Mouse (Mus musculus) stomach, embryonic 14.5 days (tissue): ENCODE measurements around the gene Notch2. TPM values are rescaled to one million over a fixed set of nuclear protein-coding genes. Genes with fewer than 3 reads are reported as not detected.

Experiments used
- ATAC-seq: fragments of 200-750 bp; cut with Nextera tagmentation; 2 replicates; pipeline ENCODE4 v1.8.0; 2017; ENCODE audit warnings: low read depth, moderate TSS enrichment; ENCODE audit not compliant: insufficient number of reproducible peaks, insufficient read depth, low FRiP score
- H3K27ac ChIP-seq: fragments of 300-500 bp; sonication (generic); 2 replicates; pipeline ENCODE4 v1.5.1; 2014; ENCODE audit warnings: mild to moderate bottlenecking, low read length, moderate library complexity, mixed read lengths
- H3K27me3 ChIP-seq: fragments of 300-500 bp; sonication (generic); 2 replicates; pipeline ENCODE4 v1.6.1; 2014; ENCODE audit warnings: low read length, control low read depth, mixed read lengths; ENCODE audit not compliant: control insufficient read depth, insufficient read depth
- H3K36me3 ChIP-seq: fragments of 300-500 bp; sonication (generic); 2 replicates; pipeline ENCODE4 v1.6.1; 2014; ENCODE audit warnings: mild to moderate bottlenecking, control low read depth, low read length, moderate library complexity, mixed read lengths; ENCODE audit not compliant: control insufficient read depth, insufficient read depth
- H3K4me1 ChIP-seq: fragments of 300-500 bp; sonication (generic); 2 replicates; pipeline ENCODE4 v1.6.1; 2014; ENCODE audit warnings: low read length, control low read depth, mixed read lengths; ENCODE audit not compliant: control insufficient read depth, insufficient read depth
- H3K4me2 ChIP-seq: fragments of 300-500 bp; sonication (generic); replicated peaks from 2 replicates; pipeline ENCODE4 v1.6.1; 2014; ENCODE audit warnings: low read depth, low read length, control low read depth
- H3K4me3 ChIP-seq: fragments of 300-500 bp; sonication (generic); 2 replicates; pipeline ENCODE4 v1.5.1; 2014; ENCODE audit warnings: low read depth, low read length, control low read depth
- H3K9ac ChIP-seq: fragments of 300-500 bp; sonication (generic); replicated peaks from 2 replicates; pipeline ENCODE4 v1.6.1; 2014; ENCODE audit warnings: low read depth, mild to moderate bottlenecking, control low read depth, low read length, moderate library complexity, mixed read lengths
- H3K9me3 ChIP-seq: fragments of 300-500 bp; sonication (generic); 2 replicates; pipeline ENCODE4 v1.6.1; 2016; ENCODE audit warnings: low read depth, low read length, control low read depth; ENCODE audit not compliant: control insufficient read depth
- WGBS: fragments of 180-500 bp; shearing (Covaris S2); extraction: QIAGEN DNeasy Blood & Tissue Kit; methylation state at CpG from one replicate; pipeline ENCODE4 v1.1.7; 2014; 5-methylcytosine and 5-hydroxymethylcytosine counted together
- polyA plus RNA-seq: library from polyadenylated mRNA; unstranded; fragments of >200 nt; fragmentation: Nextera tagmentation; extraction: Ambion mirVana; gene quantifications from 2 replicates; pipeline ENCODE4 v1.2.1, GENCODE M21; 2014

The Notch2 gene
- polyA plus RNA-seq, 1 experiment from 2014 or later = 36.2 TPM

GRCm38 (mm10) chr3:98093954-98094353, 80.6 kb downstream of the Notch2 start:
- Histone ChIP-seq H3K27ac (peak overlapping the region; percentile 33; the same call in 1 of the 2 replicates), H3K4me3 (no peak overlapping the region), H3K36me3 (peaks cover 20% of the 10 kb centered on the region), H3K9me3 (no peaks in the 10 kb centered on the region), H3K4me1 (peaks cover 35% of the 10 kb centered on the region), H3K27me3 (no peaks in the 10 kb centered on the region), H3K9ac (no peak overlapping the region), H3K4me2 (no peak overlapping the region)
- WGBS = 68% methylated on average over 5 of the region's 5 CpGs
- ATAC-seq = no peak

DNA sequence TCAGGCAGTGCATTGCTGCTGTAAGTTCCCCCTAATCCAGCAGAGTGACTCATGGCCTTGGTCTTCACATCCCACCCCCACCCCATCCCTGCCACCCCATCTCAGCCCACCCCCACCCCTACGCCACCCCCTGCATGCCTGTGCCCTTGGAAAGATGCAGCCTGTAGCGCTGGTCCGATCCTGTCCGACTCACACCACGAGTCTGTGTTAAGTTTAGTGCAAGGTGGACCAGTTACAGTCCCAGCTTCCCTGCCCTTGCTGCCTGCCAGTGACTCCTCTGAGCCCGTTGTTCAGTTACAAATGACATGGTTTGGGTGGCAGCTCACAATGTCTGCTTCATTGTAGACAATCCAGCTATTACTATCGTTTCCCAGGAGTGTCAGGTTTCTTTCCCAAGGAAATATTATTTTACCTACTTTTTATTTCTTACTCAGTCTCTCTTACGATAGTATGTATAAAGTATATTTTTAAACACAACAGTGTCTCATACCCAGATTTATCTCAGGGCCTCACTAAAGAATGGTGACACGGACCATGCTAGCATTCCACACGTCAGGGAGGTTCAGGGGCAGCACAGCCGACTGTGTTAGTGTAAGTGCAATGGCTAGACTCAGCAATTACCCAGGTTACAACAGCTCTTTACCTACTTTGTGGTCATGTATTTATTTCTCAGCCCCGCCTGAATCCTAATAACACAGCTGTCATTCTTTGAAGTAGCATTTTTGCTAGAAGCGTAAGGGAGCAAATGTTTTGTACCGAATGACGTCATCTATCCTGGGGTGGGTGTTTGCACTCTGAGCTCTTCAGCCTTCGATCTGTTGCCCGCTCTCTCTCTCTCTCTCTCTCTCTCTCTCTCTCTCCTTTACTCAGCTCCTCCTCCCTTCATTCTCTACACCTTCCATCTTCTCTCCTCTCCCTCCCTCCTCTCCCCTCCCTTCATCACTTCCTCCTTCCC, 81.6 kb downstream of the Notch2 start:
- Histone ChIP-seq H3K4me2 (no peak overlapping the region), H3K9me3 (no peaks in the 10 kb centered on the region), H3K27ac (peak overlapping the region; percentile 72), H3K9ac (no peak overlapping the region), H3K4me1 (peaks cover 33% of the 10 kb centered on the region), H3K4me3 (no peak overlapping the region), H3K36me3 (peaks cover 29% of the 10 kb centered on the region), H3K27me3 (no peaks in the 10 kb centered on the region)
- peak; percentile 51; the same call in 1 of the 2 replicates for ATAC-seq
- 38% methylated on average over 17 of the region's 17 CpGs for WGBS

DNA sequence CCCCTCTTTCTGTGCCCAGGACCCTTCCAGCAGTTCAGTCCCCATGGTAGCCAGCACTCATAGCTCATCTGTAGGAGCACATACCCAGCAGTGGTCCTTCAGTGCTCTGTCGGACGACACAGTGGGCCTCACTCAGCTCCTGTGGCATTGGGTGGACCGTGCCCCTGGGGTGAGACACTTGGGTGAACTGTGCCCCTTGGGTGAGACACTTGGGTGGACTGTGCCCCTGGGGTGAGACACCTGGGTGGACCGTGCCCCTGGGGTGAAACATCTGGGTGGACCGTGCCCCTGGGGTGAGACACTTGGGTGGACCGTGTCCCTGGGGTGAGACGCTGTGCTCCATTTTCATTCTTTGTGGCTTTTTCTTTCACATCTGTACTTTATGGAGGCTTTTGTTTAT, 83.7 kb downstream of the Notch2 start:
- WGBS = 95% methylated on average over 7 of the region's 7 CpGs
- Histone ChIP-seq H3K27me3 (no peaks in the 10 kb centered on the region), H3K9ac (no peak overlapping the region), H3K4me2 (no peak overlapping the region), H3K4me1 (peaks cover 29% of the 10 kb centered on the region), H3K9me3 (no peaks in the 10 kb centered on the region), H3K36me3 (peaks cover 43% of the 10 kb centered on the region), H3K4me3 (no peak overlapping the region), H3K27ac (no peak overlapping the region)
- no peak for ATAC-seq

DNA sequence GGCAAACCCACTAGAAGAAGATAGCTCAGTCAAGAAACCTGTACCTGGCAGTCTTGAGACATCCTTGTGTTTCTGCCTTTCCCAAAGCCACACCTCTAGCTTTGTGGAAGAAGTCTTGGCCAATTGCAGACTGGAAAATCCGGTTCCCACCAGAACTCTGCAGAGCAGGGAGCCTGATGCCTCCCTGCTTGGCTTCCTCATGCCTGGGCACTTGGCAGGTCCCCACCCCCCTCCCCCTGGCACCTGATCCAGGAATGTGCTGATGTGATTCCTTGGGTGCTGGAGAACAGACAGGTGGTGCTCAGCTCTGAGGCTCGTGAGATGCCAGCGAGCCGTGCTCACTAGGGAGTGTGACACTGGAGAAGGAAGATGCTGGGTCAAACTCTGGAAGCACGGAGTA, 85.3 kb downstream of the Notch2 start:
- no peak overlapping the region for H3K4me2 ChIP-seq
- peaks cover 57% of the 10 kb centered on the region for H3K36me3 ChIP-seq
- ATAC-seq = peak; percentile 48
- no peak overlapping the region for H3K4me3 ChIP-seq
- peak overlapping the region; percentile 10; the same call in 1 of the 2 replicates for H3K27ac ChIP-seq
- H3K27me3 ChIP-seq = no peaks in the 10 kb centered on the region
- peaks cover 8% of the 10 kb centered on the region; the same call in 1 of the 2 replicates for H3K9me3 ChIP-seq
- H3K4me1 ChIP-seq = peaks cover 25% of the 10 kb centered on the region
- 80% methylated on average over 5 of the region's 5 CpGs for WGBS
- no peak overlapping the region for H3K9ac ChIP-seq

DNA sequence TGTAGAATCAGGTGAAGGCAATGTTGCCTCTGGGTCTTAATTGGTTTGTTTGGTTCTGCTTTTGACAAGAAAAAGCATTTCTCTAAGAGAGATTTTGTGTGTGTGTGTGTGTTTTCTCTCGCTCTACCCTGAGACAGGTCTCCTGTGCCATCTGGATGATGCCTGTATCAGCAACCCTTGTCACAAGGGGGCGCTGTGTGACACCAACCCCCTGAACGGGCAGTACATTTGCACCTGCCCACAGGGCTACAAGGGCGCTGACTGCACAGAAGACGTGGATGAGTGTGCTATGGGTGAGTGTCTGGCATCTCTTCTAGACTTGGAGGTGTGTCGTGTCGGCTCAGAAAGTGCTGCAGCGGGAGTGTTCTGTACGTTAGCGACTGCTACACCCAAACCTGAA, 86.0 kb downstream of the Notch2 start:
- Histone ChIP-seq H3K9ac (no peak overlapping the region), H3K9me3 (peaks cover 8% of the 10 kb centered on the region; the same call in 1 of the 2 replicates), H3K4me3 (no peak overlapping the region), H3K4me2 (no peak overlapping the region), H3K27ac (no peak overlapping the region), H3K4me1 (peaks cover 19% of the 10 kb centered on the region), H3K27me3 (no peaks in the 10 kb centered on the region), H3K36me3 (peaks cover 63% of the 10 kb centered on the region)
- WGBS = 85% methylated on average over 10 of the region's 10 CpGs
- no peak for ATAC-seq

DNA sequence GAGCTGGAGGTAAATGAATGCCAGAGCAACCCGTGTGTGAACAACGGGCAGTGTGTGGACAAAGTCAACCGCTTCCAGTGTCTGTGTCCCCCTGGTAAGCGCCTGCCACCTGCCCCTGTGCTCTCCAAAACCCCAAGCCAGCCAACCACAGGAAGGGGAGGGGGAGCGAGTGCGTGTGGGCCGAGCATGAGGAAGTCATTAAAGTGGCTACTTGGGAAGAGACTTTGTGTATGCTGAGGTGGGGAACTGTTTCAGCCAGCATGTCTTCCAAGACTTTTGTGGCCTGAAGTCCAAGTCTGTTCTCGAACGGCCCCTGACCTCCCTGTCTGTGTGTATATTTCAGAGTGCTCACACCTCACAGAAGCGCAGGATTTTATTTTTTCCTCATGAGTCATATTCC, 88.2 kb downstream of the Notch2 start:
- Histone ChIP-seq H3K27ac (no peak overlapping the region), H3K4me1 (0 out of 2 replicates have a peak, but pooled peaks cover 2% of the 10 kb centered on the region), H3K9me3 (peaks cover 8% of the 10 kb centered on the region; the same call in 1 of the 2 replicates), H3K4me3 (no peak overlapping the region), H3K4me2 (no peak overlapping the region), H3K9ac (no peak overlapping the region), H3K36me3 (peaks cover 83% of the 10 kb centered on the region), H3K27me3 (no peaks in the 10 kb centered on the region)
- WGBS = 84% methylated on average over 10 of the region's 10 CpGs
- no peak for ATAC-seq

GRCm38 (mm10) chr3:98104851-98105471, 91.6 kb downstream of the Notch2 start:
- WGBS = 66% methylated on average over 9 of the region's 9 CpGs
- H3K4me1 ChIP-seq = no peaks in the 10 kb centered on the region
- ATAC-seq = no peak

DNA sequence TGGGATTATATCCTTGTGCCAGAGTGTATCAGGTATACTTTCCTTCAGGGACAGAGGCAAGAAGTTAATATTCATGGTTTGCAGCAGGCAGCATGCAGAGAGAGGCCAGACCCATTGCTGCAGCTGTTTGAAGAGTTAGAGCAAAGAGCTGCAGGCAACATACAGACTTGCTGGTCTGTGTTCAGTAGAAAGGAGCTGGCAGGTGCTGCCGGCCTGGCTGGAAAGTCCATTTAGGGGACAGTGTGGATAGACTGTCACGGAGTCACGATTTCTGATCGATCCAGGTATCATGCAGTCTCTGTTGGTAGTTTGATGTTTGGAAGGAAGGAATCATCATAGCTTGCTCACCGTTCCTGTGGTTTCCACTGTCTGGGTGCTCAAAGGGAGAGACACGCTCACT, 92.2 kb downstream of the Notch2 start:
- H3K9ac ChIP-seq = no peak overlapping the region
- H3K36me3 ChIP-seq = peaks cover 69% of the 10 kb centered on the region
- H3K4me2 ChIP-seq = no peak overlapping the region
- no peaks in the 10 kb centered on the region for H3K27me3 ChIP-seq
- no peak overlapping the region for H3K27ac ChIP-seq
- 92% methylated on average over 6 of the region's 6 CpGs for WGBS
- no peak for ATAC-seq
- peaks cover 8% of the 10 kb centered on the region; the same call in 1 of the 2 replicates for H3K9me3 ChIP-seq
- no peak overlapping the region for H3K4me3 ChIP-seq
- H3K4me1 ChIP-seq = no peaks in the 10 kb centered on the region

More at GRCm38 (mm10) chr3:98104851-98105471, 91.6 kb downstream of the Notch2 start:
- Histone ChIP-seq H3K27ac (no peak overlapping the region), H3K4me3 (no peak overlapping the region), H3K27me3 (no peaks in the 10 kb centered on the region), H3K9ac (no peak overlapping the region), H3K36me3 (peaks cover 74% of the 10 kb centered on the region), H3K9me3 (peaks cover 8% of the 10 kb centered on the region; the same call in 1 of the 2 replicates), H3K4me2 (no peak overlapping the region)
